Mouse (Mus musculus) erythroblast, adult 5-6 weeks (primary cell): ENCODE data around the gene Chd2. TPM values are rescaled to one million over a fixed set of nuclear protein-coding genes. Genes with fewer than 3 reads are reported as not detected.

Experiments
- ATAC-seq: replicated peaks from 2 replicates; pipeline ENCODE4 v1.8.0; 2016; ENCODE audit warnings: moderate number of reproducible peaks, mild to moderate bottlenecking, moderate TSS enrichment, inconsistent platforms; ENCODE audit not compliant: poor library complexity, low FRiP score, severe bottlenecking
- total RNA-seq, 2 experiments: library from RNA; stranded (forward) in 1 of 2; stranded (reverse) in 1 of 2; fragments of 150-400 nt in 1 of 2; fragments of 200-764, 138-1000 nt in 1 of 2; gene quantifications; 2 replicates each; pipeline versions ENCODE4 v1.2.3 to v1.2.4; 2015 to 2017; ENCODE audit warnings: low replicate concordance in 2 of 2

The Chd2 gene
- total RNA-seq, 2 experiments from 2014 or later, result 125 to 546 TPM

DNA sequence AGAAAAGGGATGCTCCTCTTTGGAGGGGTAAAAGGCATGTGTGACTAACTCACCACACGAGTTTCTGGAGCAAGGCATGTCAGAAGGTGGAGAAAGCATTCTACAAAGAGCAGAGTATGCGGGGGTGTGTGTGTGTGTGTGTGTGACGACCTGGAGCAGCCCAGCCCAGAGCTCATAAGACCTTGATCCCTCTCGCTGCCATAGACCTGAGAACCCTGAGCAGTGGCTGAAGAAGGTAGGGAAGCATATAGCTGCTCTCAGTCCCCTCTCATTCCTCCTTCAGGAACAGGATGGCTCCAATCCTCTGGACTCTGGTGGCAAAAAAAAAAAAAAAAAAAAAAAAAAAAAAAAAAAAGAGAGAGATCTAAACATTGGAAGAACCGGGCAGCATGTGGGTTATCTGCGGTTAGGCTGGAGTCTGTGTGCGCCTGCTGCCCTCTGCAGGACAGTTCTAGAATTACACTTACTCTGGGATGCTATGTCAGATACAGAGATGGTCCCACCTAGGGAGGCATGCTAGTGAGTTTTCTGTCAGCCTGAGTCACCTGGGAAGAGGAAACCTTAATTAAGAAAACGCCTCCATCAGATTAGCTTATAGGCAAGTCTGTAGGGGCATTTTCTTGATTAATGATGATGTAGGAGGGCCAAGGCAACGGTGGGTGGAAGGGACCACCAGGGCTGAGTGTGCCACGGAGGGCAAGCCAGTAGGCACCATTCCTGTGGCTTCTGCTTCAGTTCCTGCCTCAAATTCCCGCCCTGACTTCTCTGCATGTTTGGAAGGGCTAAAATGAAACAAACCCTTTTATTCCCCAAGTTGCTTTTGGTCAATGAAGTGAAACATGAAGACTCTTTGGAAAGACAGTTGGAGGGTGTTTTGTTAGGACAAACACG is 119.2 kb downstream of the Chd2 start:
- ATAC-seq, result peak; percentile 89

DNA sequence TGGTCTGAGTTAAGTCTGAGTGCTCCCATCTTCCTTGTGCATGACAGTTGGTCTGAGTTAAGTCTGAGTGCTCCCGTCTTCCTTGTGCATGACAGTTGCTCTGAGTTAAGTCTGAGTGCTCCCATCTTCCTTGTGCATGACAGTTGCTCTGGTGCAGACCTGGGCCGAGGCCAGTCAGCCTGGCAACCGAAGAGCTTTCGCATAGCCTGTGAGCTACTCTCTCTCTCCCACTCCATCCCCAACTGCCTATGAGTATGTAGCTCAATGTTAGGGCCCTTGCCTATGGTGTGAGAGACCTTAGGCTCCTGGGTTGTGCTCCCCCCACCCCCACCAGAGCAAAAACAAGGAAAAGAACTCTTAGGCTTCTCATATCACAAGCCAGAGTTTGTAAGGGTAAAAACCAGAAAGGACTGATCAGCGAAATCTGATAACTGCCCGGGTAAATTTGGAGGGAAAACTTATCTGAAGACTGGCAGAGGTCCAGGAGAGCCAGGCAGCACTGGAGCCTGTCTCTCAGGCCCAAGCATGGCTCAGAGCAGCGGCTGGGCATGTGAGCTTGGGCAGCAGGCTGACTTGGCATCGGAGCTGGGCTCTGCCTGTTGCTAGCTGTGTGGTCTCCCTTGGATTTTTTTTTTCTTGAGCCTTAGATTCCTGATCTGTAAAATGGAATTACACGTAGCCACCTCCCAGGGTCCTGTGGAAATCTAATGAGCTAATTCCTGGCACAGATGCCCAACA is 120.2 kb downstream of the Chd2 start:
- no peak for ATAC-seq

DNA sequence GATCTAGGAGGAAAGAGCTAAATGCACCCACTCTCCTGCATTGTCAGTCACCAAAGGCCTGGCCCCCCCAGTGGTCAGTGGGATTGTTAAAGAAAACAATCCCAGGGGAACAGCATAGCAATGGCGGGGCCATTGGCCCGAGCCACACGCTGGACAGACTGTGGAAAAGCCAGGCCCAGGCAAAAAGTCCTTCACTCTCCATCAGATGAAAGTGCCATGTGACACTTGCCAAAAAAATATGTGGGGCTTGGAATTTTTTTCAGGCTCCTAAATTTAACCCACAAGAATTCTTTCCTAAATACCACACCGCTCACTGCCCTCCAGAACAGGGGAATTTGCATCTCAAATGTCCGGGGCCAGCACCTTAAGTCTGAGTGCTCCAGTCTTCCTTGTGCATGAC is 120.8 kb downstream of the Chd2 start:
- no peak for ATAC-seq

DNA sequence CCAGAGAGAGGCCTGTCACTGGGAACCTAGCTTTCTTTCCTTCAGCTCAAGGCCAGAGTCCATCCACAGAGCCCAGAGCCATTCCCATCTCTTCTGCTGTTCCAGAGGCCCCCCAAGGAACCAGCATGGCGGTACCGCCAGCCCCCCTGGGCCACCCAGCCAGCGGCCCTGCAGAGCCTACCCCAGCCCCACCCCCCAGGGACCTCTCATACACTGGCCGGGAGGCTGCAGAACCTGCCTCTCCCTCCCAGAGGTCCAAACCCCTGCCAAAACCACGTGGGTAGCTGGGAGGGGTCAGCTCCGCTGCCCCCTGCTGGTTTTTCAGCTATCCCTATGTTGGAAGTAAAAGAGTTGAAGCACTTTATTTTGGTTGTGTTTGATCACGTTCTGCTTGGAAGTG is 122.3 kb downstream of the Chd2 start:
- no peak for ATAC-seq

DNA sequence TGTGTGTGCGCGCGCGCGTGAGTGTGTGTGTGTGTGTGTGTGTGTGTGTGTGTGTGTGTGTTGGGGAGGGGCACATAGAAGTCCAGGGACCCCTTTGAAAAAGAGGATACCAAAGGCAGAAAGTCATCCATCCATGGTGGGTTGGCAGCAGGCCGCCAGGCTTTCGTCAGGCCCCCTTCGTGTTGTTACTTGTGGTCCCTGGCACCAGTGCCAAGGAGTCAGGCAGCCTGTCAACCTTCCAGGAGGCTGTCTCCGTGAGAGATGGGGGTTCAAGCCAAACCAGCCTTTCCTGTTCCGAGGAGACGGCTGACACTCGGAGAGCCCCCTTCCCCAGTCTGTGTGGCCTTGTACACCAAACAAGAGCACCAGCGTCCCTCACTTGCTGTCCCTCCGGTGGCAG is 127.4 kb downstream of the Chd2 start:
- no peak for ATAC-seq

DNA sequence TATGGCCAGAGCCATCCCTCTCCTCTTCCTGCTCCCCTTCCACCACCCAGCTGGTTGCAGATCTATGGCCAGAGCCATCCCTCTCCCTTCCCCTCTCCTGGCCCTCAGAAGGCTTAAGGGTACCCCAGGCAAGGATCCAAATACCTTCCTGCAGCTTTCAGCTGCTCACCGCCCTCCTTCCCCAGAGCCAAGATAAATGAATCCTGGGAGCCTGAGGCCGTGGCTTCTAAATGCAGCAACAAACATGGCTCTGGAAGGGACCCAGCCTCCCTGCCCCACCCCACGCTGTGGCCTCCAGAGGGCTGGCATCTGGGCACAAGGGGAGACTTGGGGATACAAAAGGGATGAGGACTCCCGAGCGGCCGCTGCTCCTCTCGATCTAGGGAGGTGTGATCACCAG is 129.2 kb downstream of the Chd2 start:
- no peak for ATAC-seq

DNA sequence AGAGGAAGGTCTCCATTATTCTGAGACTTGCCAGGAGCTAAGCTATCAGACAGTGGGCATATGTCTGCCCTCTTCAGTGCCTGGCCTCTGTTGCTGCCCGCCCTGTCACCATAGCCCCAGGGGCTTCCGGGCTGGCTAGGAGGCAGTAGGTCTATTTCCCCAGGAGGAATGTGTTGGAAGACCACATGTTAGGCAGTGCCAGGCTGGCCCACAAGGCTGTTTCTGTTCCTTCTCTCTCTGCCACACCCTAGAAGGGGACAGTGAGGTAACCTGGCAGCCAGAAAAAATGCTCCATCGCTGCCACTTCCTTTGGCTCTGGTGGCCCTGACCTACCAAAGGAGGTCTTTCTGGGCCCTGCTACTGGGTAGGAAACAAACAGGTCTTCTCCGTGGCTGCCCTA is 129.6 kb downstream of the Chd2 start:
- ATAC-seq, result no peak

DNA sequence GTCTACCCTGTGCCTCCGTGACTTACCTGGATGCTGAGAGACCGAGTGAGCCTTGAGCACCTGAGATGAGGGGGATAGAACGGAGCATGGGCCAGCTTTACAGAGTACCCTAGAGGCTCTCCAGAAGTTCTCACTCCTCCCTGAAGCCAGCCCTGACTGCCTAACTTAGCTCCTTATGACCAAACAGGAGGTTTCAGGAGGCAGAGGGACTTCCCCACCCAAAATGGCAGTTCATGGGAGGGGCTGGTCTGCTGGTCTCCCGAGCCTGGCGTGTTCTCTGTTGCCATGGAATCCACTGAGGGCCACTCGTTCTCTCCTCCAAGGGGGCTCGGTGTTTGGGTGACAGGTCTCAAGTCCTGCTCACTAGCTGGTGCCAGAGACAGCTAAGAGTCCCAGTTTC is 130.1 kb downstream of the Chd2 start:
- ATAC-seq, result no peak

DNA sequence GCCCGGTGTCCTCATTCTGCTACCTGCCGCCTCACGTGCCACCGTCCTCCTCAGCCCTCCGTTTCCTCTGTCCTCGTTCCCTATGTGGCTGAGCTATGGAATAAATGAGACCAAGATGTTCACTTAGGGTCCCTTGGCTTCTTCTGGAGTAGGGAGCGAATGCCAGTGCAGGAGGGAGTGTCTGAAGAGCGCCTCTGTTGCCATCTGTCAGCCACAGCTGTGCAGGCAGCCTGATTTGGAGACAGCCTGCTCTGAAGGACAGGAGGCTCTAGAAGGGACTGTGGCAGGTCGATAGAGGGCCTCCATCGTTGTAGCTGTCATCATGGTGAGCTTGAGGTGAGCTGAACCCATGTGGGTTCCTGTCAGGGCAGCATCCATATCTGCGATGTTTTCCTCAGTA is 136.1 kb downstream of the Chd2 start:
- no peak for ATAC-seq

DNA sequence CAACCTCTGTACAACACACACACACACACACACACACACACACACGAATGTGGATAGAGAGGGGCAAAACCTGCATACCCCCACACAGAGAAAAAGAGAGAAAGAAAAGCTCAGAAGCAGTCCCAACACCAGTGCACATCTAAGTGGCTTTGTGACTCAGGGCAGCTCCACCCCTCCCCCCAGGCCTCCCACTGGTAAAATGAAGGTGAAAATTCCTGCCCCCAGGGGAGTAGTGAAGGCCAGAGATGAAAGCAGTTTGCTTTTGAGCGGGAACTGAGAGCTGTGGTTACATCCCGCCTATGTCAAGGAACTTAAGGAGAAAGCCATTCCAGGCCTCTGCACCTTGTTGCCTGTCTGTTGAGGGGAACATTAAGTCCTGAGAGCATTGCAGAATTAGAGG is 138.1 kb downstream of the Chd2 start:
- no peak for ATAC-seq

DNA sequence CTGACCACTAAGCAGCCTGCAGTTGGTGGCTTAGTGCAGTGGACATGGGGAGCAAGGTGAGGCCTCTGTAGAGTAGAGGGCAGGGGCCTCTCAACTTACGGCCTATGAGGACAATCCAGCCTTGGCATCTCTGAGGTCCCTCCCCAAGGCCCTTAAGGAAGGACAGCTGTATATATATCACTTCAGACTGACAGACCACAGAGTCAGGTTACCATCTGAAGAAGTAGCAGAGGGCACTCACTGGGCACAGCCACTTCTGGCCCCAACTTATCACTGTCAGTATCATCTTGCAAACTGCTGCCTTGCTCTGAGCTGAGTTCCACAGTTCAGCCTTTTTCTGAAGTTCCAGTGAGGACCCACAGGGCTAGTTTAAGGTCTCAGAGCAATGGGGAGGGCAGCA is 139.0 kb downstream of the Chd2 start:
- ATAC-seq, result no peak

DNA sequence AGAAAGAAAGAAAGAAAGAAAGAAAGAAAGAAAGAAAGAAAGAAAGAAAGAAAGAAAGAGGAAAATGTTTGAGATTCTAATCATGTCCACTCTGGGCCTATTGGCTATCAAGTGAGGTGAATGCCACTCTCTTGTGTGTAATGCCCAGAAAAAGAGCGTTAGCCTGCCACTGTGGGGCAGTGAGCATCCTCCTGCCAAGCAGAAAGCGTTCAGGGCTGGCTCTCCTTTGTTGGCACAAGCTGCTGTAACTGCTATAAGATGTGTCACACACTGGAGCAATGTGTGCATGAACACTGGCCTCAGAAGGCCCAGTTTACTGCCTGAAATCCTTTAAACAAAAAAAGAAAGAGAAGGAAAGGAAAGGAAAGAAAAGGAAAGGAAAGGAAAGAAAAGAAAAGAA is 139.5 kb downstream of the Chd2 start:
- no peak for ATAC-seq

DNA sequence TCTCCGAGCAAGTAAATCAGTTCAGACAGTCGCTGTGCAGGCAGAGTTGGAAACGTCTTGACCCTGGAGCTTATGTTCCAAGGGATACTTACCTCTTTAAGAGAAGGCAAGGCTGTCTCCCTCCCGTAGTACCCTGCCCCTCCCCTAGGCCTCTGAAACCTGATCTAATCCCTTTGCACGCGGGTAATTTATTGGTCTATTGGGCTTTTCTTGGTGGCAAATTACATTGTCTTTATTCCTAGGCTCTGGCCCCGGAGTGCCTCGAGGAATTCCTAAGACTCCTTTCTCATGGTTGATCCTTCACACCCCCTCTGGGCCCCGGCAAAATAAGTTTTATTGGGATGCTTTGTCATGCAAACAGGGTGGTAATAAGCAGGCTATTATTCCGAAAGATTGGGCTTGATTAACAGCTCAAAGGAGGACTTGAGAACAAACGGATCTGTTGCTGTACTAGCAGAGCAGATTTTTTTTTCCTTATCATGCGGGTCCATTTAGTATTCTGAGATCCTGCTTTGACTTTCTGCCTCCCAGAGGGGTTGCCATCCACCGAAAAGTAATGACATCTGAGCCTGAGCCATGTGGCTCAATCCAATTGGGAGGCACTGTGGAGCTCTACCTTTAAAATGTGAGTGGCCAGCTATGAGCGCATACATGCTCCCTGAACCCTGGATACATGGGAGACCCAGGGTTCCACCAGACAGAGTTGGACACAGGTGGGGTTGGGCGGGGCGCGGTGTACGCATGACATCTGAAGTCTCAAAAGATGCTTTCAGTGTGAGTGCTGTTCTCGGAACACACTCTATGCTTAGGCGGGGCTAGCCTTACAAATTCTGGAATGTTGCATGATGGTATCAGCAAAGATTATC is 141.3 kb downstream of the Chd2 start:
- ATAC-seq, result no peak

DNA sequence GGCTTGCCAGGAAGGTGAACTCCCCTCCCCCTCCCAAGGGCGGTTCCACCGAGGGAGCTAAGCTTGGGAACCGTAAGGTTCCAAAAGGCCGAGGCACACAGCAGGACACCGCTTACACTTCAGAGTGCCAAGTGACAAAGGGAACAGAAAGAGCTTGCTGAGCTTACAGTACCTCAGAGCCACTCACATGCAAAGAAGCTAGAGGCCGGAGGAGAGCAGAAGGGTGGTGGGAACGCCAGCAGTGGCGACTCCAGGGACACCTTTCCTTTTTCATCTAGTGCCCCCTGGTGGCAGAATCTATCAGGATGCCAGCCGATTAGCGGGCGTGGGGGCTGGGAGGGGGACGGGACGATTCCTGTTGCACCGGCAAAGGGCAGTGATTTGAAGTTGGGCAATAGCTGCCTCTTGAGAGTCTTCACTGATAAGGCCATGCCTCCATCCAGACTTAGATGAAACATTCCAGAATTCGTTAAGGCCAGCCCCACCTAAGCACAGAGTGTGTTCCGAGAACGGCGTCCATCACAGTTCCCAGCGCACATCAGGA is 142.1 kb downstream of the Chd2 start:
- no peak for ATAC-seq

DNA sequence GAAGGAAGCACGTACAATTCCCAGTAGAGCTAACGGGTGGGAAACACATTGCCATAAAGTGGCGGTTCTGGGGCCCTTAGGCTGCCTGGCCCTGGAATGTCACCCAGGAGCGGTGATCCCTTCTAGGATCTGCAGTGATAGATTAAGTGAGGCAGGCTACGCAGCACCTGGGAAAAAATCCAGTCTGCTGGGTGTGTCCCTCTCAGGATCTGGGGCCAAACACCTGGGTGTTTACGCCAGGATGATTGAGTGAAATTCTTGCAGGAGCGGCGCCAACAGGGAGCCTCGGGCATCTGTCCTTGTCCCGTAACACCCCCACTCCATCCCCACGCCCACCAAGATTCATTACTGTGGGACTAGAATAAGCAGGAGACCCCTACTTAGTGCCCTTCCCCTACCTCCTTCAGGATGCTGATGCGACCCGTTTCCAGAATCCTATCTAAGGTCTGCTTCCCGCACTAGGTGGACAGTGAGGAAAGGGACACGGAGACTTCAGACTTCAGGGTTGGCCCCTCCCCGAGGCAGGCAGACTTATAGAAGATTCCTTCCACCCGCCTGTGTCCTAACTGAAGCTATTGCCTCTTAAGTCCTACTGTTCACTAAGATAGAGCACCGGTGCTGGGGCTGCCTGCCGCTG is 142.7 kb downstream of the Chd2 start:
- no peak for ATAC-seq

DNA sequence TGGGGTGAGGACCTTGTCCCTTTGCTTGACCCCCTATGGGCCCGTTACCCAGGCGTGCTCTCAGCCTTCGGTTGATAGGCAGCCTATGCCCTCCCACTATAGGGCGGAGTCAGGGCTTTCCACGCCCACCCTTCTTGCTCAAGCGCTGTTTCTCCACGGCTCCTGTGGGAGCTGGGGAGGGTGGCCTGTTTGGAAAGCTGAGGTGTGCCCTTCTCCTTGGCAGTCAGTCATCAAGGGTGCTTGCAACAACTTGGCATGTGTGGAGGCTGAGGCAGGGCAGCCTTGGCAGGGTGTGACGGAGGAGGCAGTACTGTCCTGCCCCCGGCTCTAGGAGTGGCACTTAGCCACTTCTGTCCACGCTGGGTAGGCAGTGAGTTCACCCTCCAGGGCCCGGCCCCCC is 143.3 kb downstream of the Chd2 start:
- ATAC-seq, result peak; percentile 57; the same call in 1 of the 2 replicates

DNA sequence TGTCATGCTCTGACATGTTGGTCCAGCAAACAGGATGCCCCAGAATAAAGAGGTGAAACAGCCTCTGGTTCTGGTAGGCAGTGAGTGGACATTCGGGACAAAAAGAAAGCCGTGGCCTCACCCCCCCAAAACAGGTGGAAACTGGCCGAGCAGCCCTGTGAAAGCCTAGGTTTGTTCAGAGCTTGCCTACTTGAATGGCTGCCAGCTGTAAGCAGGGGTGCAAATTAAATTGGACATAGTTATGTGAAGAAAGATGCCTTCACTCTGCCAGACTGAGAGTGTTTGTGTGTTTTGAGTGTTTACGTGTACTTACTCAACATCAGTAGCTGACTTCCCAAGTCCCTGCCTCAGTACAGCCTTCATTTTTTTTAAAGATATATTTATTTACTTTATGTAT is 147.6 kb downstream of the Chd2 start:
- no peak for ATAC-seq

DNA sequence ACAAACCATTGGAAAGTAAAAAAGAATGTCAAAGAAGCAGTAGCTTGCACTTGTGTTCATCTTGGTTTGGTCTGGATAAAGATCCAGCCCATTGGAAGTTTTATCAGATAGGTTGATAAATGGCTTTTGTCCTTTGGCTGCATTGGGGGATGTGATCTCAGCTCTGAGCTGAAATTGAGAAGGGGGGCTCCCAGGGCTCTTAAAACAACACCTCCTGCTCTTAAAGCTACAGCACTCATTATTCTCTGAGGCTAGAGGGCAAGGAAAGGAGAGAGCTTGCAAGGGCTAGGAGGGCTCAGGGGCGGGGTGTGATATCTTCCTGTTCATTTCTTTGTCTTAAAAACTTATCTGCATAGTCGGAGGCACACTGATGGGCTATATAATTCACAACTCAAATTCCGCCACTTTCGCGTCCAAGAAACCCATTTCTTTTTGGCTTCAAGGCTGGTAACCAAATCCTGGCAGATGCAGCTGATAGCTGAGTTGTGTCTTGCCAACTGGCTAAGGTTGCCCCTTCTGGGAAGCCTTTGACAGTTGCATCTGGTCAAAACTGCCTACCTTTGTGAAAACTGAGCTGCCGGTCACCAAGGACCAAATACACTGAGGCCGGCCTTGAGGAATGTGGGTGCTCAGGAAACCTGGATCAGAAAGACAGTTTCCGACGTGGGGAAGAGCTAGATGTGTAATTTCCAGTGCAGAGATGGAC is 148.2 kb downstream of the Chd2 start:
- ATAC-seq, result no peak

DNA sequence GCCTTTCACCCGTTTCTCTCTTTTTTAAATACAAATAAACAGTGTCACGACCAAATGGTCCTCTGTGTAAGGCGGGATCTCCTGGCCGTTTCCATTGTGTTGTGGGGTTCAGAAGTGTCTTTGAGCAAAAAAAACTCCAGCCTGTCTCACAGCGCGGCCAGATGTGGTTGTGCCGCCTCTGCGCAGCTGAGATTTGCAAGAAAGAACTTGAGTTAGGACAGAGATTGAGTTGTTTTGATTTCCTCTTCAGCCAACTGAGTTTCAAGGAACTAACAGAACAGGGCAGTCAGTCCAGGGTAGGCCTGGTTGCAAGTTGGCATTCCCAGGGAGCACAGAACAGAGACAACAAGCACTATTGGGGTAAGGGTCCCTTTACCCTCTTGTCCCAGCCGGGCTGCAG is 149.3 kb downstream of the Chd2 start:
- no peak for ATAC-seq
